Mouse (Mus musculus) heart, adult 11 months (tissue): ENCODE measurements at regions not wholly inside any gene's neighbourhood (a gene's known extent, or its start where the extent isn't known, plus 50 kb on each side); places are given as distances from the start of the nearest gene placed in this dataset.
"Not testable (repeated sequence)": the region's sequence is repeated elsewhere in the genome, so short reads cannot be mapped to it uniquely, and the experiment has no call there.

Source experiments
- DNase-seq: peaks from one replicate; pipeline ENCODE4 v3.0.0; 2022

- peak; percentile 89 for DNase-seq
These were observed 382.3 kb upstream of the Klhl29 start for GRCm38 (mm10) chr12:5757766-5758165.

- DNase-seq, result peak; percentile 80
These were observed 381.9 kb upstream of the Klhl29 start for GRCm38 (mm10) chr12:5757361-5757760.

- peak; percentile 24 for DNase-seq
These were observed 378.3 kb upstream of the Klhl29 start for GRCm38 (mm10) chr12:5753831-5754230.

GRCm38 (mm10) chr12:5744086-5744709 lies 368.7 kb upstream of the Klhl29 start:
- DNase-seq, result no peak

- no peak for DNase-seq
These were observed 360.6 kb upstream of the Klhl29 start for GRCm38 (mm10) chr12:5736066-5736465.

GRCm38 (mm10) chr12:5734902-5735301 lies 359.4 kb upstream of the Klhl29 start:
- no peak for DNase-seq

GRCm38 (mm10) chr12:5723113-5723512 lies 347.6 kb upstream of the Klhl29 start:
- DNase-seq, result no peak

- DNase-seq, result not testable (repeated sequence)
These were observed 342.0 kb upstream of the Klhl29 start for GRCm38 (mm10) chr12:5717527-5717926.

- DNase-seq, result no peak
These were observed 323.4 kb upstream of the Klhl29 start for GRCm38 (mm10) chr12:5698778-5699454.

GRCm38 (mm10) chr12:5682182-5682581 lies 306.7 kb upstream of the Klhl29 start:
- no peak for DNase-seq

- DNase-seq, result not testable (repeated sequence)
These were observed 302.6 kb upstream of the Klhl29 start for GRCm38 (mm10) chr12:5678126-5678525.

- DNase-seq, result no peak
These were observed 293.0 kb upstream of the Klhl29 start for GRCm38 (mm10) chr12:5668486-5668885.

- DNase-seq, result no peak
These were observed 262.2 kb upstream of the Klhl29 start for GRCm38 (mm10) chr12:5637571-5638275.

GRCm38 (mm10) chr12:5633971-5634370 lies 258.5 kb upstream of the Klhl29 start:
- DNase-seq, result no peak

GRCm38 (mm10) chr12:5601084-5601654 lies 225.7 kb upstream of the Klhl29 start:
- peak; percentile 64 for DNase-seq

- peak; percentile 93 for DNase-seq
These were observed 223.9 kb upstream of the Klhl29 start for GRCm38 (mm10) chr12:5599426-5599825.

GRCm38 (mm10) chr12:5598961-5599360 lies 223.5 kb upstream of the Klhl29 start:
- DNase-seq, result peak; percentile 80

GRCm38 (mm10) chr12:5572831-5573230 lies 197.3 kb upstream of the Klhl29 start:
- peak; percentile 84 for DNase-seq

GRCm38 (mm10) chr12:5568941-5569340 lies 193.5 kb upstream of the Klhl29 start:
- peak; percentile 67 for DNase-seq

- DNase-seq, result peak; percentile 24
These were observed 190.7 kb upstream of the Klhl29 start for GRCm38 (mm10) chr12:5566231-5566630.

- DNase-seq, result no peak
These were observed 177.1 kb upstream of the Klhl29 start for GRCm38 (mm10) chr12:5552607-5553006.

GRCm38 (mm10) chr12:5551901-5552300 lies 176.4 kb upstream of the Klhl29 start:
- no peak for DNase-seq

GRCm38 (mm10) chr12:5549796-5550195 lies 174.3 kb upstream of the Klhl29 start:
- no peak for DNase-seq

- no peak for DNase-seq
These were observed 172.2 kb upstream of the Klhl29 start for GRCm38 (mm10) chr12:5547698-5548097.
